Mouse (Mus musculus) Patski (cell line): Measurements from ENCODE around the gene Rab1b. TPM values are rescaled to one million over a fixed set of nuclear protein-coding genes. Genes with fewer than 3 reads are reported as not detected.

Experiments
- ATAC-seq: fragments of 100-300 bp; one replicate; pipeline ENCODE4 v1.8.0; 2021
- CTCF ChIA-PET: fragments of 350-600 bp; sonication (Branson Sonifier 250); formaldehyde crosslinking; loops from one replicate; lab custom pipeline; 2022; ENCODE audit warnings: inconsistent platforms; lab: Charles Lee
- POLR2A ChIA-PET: fragments of 350-600 bp; sonication (Branson Sonifier 250); formaldehyde crosslinking; loops from one replicate; lab custom pipeline; 2022; ENCODE audit warnings: antibody characterized with exemption, inconsistent platforms; lab: Charles Lee
- DNase-seq: peaks from one replicate; pipeline ENCODE4 v3.0.0-alpha.2; 2011; ENCODE audit warnings: low read depth, low spot score
- H3K27me3 ChIP-seq: fragments of 371-371 bp; one replicate; pipeline ENCODE4 v1.5.1; 2021
- CTCF ChIP-seq: fragments of 100-300 bp; IDR thresholded peaks from one replicate; pipeline ENCODE4 v1.5.1; 2021
- in situ Hi-C: fragments of 300-500 bp; cut with MboI; formaldehyde crosslinking; loops from 3 replicates; pipeline ENCODE4 v1.11.1; 2018; ENCODE audit warnings: low pct_unique_long_range_greater_than_20kb, mixed read lengths
- polyA plus RNA-seq: library from polyadenylated mRNA; unstranded; gene quantifications from one replicate; pipeline ENCODE4 v1.2.3, GENCODE M21; 2021

Rab1b gene
- polyA plus RNA-seq, 1 experiment from 2014 or later: 237 TPM

DNA sequence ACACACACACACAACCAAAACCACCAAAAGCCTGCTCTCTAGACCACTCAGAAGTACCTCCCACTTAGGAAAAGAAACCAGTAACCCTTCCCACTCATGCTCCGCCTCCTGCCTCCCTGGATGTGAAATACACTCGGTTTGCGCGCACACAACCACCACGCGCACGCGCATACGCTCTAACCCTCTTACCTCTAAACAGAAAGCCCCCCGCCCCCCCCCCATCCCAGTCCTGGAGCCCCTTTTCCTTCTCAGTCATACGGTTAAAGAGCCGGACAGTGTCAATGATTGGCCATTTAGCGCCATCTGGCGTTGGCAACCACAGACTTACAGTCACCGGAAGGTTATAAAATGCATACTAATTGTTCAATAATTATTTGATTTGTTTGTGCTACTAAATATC is 33.8 kb downstream of the Rab1b start:
- DNase-seq (no peak), ATAC-seq (no peak)
- in situ Hi-C loops: loop anchor here (5.0 kb wide), 1 partner anchor 56 kb away; no protein-coding TSS in a partner anchor
- POLR2A ChIA-PET: interaction anchor here (1.2 to 1.4 kb wide), 2 partner anchors 18 to 22 kb away, joined by 4 to 5 read pairs; partner anchors contain the start of gene Rin1
- peaks cover 3% of the 10 kb centered on the region for H3K27me3 ChIP-seq
- CTCF ChIA-PET: interaction anchor here (1.8 to 4.6 kb wide), 2 partner anchors 18 to 56 kb away, joined by 4 to 32 read pairs; no protein-coding TSS in a partner anchor
- TF ChIP-seq CTCF: no peak

DNA sequence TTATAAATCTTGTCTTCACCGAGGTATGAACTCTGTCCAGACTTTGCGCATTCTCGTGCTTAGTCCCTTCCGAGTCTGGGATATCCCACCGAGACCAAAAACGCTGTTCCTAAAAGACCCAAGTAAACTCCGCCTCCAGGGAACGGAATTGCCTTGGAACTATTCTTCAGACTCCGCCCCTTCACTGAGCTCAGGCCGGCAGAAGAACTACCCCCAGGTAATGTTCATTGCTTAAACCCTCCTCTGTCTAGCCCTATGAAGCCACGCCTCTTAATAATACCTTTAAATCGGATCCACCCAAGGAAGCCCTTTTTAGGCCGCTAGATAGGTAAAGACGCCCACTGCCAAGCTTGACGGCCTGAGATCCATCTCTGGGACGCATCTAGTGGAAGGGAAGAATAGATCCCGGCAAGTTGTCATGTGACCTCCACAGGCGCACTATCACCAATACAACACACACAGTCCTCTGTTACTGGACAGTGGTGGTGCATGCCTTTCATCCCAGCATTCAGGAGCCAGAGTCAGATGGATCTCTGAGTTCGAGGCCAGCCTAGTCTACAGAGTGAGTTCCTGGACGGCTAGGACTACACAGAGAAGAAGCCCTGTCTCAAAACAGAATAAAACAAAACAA is 34.4 kb downstream of the Rab1b start:
- ChIA-PET CTCF (interaction anchor here (1.8 to 4.6 kb wide), 3 partner anchors 18 to 56 kb away, joined by 4 to 32 read pairs (median 12); partner anchors contain the start of gene Rin1), POLR2A (interaction anchor here (1.2 kb wide), 1 partner anchor 22 kb away, joined by 4 read pairs; the partner anchor contains the start of gene Rin1)
- DNase-seq (no peak), ATAC-seq (peak; percentile 23)
- peaks cover 3% of the 10 kb centered on the region for H3K27me3 ChIP-seq
- TF ChIP-seq CTCF: no peak
- in situ Hi-C loops: loop anchor here (5.0 kb wide), 1 partner anchor 55 kb away; no protein-coding TSS in a partner anchor

DNA sequence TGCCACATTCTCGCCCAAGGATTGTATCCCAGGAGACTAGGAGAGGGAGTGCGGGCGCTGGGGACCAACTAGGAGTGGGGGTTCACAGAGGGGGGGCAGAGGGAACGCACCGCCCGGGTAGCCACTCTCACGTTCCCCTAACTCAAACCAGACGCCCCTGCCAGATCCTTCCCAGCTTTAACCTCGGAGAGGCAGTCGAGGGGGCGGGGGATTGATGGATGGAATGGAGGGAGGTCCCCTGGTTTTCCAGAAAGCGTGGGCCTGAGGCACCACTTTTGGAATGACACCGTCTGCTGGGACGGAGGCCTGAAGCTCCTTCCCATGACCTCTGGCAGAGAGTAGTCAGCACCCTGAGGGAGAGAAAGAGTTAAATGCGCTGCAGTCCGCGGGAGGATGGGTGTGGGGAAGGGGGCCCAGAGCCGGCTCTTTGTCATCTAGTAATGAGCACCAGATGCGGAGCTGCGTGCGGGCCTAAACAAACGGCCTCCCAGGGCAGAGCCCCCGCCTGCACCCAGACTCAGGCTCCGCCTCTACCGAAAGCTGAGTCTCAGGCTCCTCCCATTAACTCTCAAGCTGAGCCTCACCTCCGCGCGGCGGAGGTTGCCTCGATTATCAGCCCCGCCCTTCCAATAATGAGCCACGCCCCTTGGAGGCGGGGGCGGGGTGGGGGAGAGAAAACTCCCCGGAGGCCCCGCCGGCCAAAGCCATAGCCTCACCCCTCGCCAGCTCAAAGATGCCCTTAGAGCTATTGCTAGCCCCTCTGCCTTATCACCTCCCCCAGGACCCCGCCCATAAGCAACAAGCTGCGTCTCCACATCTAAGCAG is 35.1 kb downstream of the Rab1b start:
- POLR2A ChIA-PET: interaction anchor here (1.2 kb wide), 1 partner anchor 21 kb away, joined by 4 read pairs; the partner anchor contains the start of gene Rin1
- no peak for TF ChIP-seq CTCF

DNA sequence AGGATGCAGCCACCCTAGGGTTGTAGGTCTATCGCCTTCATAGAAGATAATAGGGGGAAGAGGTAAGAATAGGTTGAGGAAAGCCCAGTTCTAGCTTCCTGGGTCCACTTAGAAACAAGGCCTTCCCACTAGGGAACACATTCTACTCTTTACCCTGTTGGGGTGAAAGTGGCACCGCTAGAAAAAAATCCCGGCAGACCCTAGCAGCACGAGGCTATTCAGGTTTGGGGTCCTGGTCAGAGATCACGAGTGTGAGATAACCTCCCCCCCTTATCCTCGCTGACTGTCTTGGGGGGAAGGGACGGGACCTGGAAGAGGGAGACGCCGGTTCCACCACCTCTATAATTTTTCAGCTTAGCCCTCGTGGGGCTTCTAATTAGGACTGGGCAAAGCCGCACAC is 35.8 kb downstream of the Rab1b start:
- peaks cover 3% of the 10 kb centered on the region for H3K27me3 ChIP-seq
- CTCF ChIA-PET: interaction anchor here (1.4 to 4.6 kb wide), 4 partner anchors 16 to 56 kb away, joined by 4 to 32 read pairs (median 8); partner anchors contain the start of gene Rin1
- ATAC-seq: no peak

More for the DNA sequence above, 35.1 kb downstream of the Rab1b start:
- CTCF ChIA-PET: interaction anchor here (1.4 to 4.6 kb wide), 4 partner anchors 17 to 57 kb away, joined by 4 to 32 read pairs (median 8); partner anchors contain the start of gene Rin1
- DNase-seq (no peak), ATAC-seq (peak; percentile 58)
- in situ Hi-C loops: loop anchor here (5.0 kb wide), 1 partner anchor 54 kb away; no protein-coding TSS in a partner anchor
- H3K27me3 ChIP-seq: peaks cover 3% of the 10 kb centered on the region

DNA sequence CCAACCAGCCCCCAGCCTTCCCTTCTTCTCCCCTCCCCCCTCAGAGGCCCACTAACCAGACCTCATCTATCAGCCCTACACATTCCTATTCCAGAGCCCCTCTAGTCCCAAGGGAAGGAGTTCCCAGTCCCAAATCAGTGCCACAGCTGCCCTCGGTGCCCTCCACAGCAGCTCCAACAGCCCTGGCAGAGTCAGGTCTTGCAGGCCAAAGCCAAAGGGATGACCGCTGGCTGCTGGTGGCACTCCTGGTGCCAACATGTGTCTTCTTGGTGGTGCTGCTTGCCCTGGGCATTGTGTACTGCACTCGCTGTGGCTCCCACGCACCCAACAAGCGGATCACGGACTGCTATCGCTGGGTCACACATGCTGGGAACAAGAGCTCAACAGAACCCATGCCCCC is 36.9 kb downstream of the Rab1b start:
- in situ Hi-C loops: loop anchor here (5.0 kb wide), 1 partner anchor 53 kb away; no protein-coding TSS in a partner anchor
- H3K27me3 ChIP-seq: peaks cover 3% of the 10 kb centered on the region
- CTCF ChIA-PET: interaction anchor here (0.7 to 4.6 kb wide), 2 partner anchors 15 to 24 kb away, joined by 3 to 32 read pairs; no protein-coding TSS in a partner anchor
- no peak for ATAC-seq
- DNase-seq: no peak
- TF ChIP-seq CTCF: no peak
- POLR2A ChIA-PET: interaction anchor here (0.7 to 1.3 kb wide), 2 partner anchors 10 to 19 kb away, joined by 3 read pairs; partner anchors contain the start of gene Rin1

More for the DNA sequence above, 35.8 kb downstream of the Rab1b start:
- in situ Hi-C loops: loop anchor here (5.0 kb wide), 1 partner anchor 54 kb away; no protein-coding TSS in a partner anchor
- POLR2A ChIA-PET: no interaction called here
- TF ChIP-seq CTCF: no peak
- DNase-seq: no peak

DNA sequence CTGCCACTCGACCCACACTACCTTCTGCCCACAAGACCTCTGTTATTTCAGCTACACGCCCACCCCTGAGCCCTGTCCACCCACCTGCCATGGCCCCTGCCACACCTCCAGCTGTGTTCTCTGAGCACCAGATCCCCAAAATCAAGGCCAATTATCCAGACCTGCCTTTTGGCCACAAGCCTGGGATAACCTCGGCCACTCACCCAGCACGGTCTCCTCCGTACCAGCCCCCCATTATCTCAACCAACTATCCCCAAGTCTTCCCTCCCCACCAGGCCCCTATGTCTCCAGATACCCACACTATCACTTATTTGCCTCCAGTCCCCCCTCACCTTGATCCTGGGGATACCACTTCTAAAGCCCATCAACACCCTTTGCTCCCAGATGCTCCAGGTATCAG is 37.4 kb downstream of the Rab1b start:
- in situ Hi-C loops: no loop called here
- CTCF ChIA-PET: interaction anchor here (0.7 to 4.6 kb wide), 3 partner anchors 15 to 25 kb away, joined by 3 to 32 read pairs (median 3); no protein-coding TSS in a partner anchor
- no peak for TF ChIP-seq CTCF
- no peaks in the 10 kb centered on the region for H3K27me3 ChIP-seq
- DNase-seq: no peak
- POLR2A ChIA-PET: interaction anchor here (1.3 kb wide), 1 partner anchor 19 kb away, joined by 3 read pairs; the partner anchor contains the start of gene Rin1
- ATAC-seq: no peak

DNA sequence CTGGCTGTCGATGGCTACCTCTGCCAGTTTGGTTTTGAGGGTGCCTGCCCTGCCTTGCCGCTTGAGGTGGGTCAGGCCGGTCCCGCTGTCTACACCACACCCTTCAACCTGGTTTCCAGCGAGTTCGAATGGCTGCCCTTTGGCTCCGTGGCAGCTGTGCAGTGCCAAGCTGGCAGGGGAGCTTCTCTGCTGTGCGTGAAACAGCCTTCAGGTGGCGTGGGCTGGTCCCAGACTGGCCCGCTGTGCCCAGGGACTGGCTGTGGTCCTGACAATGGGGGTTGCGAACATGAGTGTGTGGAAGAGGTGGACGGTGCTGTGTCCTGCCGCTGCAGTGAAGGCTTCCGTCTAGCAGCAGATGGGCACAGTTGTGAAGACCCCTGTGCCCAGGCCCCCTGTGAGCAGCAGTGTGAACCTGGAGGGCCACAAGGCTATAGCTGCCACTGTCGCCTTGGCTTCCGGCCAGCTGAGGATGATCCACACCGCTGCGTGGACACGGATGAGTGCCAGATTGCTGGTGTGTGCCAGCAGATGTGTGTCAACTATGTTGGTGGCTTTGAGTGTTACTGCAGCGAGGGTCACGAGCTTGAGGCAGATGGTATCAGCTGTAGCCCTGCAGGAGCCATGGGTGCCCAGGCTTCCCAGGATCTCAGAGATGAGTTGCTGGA is 38.2 kb downstream of the Rab1b start:
- ChIA-PET POLR2A (no interaction called here), CTCF (interaction anchor here (0.8 to 4.6 kb wide), 2 partner anchors 14 to 18 kb away, joined by 3 to 32 read pairs; no protein-coding TSS in a partner anchor)
- DNase-seq (no peak), ATAC-seq (no peak)
- no peaks in the 10 kb centered on the region for H3K27me3 ChIP-seq
- in situ Hi-C loops: no loop called here
- no peak for TF ChIP-seq CTCF

DNA sequence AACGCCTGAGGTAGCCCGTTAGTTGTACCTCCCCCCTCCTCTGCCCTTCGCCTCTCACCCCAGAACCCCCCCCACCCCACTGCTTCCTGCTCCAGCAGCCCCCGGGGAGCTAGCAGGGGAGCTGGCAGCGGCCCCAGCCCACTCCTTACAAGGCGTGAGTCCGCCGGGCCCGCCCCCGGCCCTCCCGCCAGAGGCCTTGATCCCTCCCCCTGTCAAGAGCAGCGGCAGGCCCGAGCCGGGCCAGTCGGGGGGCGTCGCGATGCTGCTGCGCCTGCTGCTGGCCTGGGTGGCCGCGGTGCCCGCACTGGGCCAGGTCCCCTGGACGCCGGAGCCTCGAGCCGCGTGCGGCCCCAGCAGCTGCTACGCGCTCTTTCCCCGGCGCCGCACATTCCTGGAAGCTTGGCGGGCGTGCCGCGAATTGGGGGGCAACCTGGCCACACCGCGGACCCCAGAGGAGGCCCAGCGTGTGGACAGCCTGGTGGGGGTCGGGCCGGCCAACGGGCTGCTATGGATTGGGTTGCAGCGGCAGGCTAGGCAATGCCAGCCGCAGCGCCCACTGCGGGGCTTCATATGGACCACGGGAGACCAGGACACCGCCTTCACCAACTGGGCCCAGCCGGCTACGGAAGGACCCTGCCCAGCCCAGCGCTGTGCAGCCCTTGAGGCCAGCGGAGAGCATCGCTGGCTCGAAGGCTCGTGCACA is 38.9 kb downstream of the Rab1b start, which contains the start of gene Cd248:
Gene Cd248, plus strand, starts transcription at position 212 of the 703 bp plus-strand sequence.
- no peak for DNase-seq
- no peak for ATAC-seq
- H3K27me3 ChIP-seq: no peaks in the 10 kb centered on the region
- no peak for TF ChIP-seq CTCF
- CTCF ChIA-PET: interaction anchor here (1.1 to 1.3 kb wide), 3 partner anchors 12 to 20 kb away, joined by 3 to 6 read pairs (median 3); partner anchors contain the start of gene Yif1a
- POLR2A ChIA-PET: no interaction called here
- in situ Hi-C loops: no loop called here
